Mouse (Mus musculus) adrenal gland, adult 8-10 months (tissue): ENCODE data around the gene F3. TPM values are rescaled to one million over a fixed set of nuclear protein-coding genes. Genes with fewer than 3 reads are reported as not detected.

Experiments used
- DNase-seq: peaks from one replicate; pipeline ENCODE4 v3.0.0; 2022
- total RNA-seq, 4 experiments: library from RNA; stranded (reverse); gene quantifications; 2 replicates each; pipeline ENCODE4 v1.2.4; 2022

F3 gene
- total RNA-seq, 4 experiments from 2014 or later = 8.5 to 12.6 (median 9.4) TPM

DNA sequence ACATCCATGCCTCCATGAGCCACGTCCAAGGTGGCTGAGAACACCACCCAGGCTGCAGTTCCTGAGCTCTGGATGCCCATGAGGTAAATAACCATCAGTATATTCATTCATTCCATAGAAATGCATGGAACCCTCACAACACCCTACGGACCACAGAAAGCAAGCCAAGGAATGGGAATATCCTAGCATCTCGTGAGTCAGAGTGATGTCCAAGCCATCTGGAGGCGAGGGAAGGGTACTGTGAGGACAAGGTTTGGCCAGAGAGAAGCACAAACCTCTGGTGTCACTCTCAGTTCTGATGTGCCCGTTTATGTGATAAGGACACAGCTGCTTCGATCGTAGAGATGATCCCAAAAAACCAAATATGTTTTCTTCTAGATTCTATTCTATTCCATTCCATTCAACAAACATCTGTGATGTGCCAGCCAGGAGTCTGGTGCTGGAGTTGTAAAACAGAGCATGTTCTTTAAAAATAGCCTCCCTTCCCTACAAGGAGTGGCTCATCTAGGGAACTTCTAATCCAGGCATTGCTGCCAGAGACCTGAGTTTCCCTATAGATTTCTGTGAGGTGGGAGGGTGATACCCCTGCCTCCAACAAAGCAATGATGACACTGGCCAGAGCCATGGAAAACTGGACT is 12.3 kb upstream of the F3 start:
- DNase-seq = no peak

DNA sequence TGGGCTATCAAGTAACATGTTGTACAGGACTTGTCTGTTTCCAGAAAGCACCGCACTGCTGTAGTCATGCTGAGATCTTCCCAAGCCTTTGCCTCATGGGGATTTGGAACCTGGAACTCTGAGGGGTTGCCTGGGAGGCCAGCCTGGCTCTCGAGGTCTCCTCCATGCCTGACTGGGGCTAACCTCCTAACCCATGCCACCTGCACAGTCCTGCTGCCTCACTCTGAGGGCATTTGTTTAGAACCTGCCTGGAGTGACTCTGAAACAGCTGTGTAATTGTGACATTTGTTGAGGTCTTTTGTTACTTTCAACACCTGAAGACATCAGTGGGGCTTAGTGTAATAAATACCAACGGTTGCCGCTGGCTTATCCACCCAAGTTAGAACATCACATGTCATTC is 11.1 kb upstream of the F3 start:
- DNase-seq = no peak

- peak; percentile 52 for DNase-seq
Measured at GRCm38 (mm10) chr3:121713151-121713701, 10.1 kb upstream of the F3 start.

GRCm38 (mm10) chr3:121713816-121714215 is 9.5 kb upstream of the F3 start:
- no peak for DNase-seq

- DNase-seq = no peak
Measured at GRCm38 (mm10) chr3:121714461-121714860, 8.9 kb upstream of the F3 start.

GRCm38 (mm10) chr3:121715336-121715735 is 8.0 kb upstream of the F3 start:
- DNase-seq = no peak

DNA sequence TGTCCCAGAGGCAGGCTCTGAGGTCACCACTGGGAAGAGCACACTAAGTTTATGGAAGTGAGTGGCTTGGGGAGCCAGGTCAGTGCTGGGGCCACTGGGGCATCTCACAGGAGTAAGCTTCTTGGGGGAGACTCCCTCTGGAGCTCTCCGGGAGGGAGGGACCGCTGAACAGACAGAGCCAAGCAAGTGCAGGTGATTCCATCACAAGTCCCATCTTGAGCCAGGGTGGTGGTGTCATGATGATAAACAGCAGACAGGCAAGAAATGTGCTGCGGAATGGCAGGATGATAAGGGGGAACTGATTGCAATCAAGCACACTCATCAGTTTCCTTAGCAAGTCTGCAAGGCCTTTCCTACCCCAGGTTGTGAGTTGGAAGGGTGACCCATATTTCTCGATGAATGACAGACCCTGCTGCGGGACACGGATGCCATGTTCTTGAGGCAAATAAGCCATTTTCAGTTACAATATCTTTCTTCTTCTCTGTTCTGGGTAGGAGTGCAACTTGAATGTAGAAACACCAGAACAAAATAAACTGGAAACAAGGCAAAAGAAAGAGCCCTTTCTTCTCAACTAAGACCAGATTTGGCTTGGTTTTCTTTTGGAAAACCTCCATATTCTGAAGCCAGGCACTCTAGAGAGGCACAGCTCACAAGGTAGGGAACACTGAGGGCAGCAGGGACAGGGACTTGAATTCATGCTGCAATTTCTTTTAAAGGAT is 7.4 kb upstream of the F3 start:
- no peak for DNase-seq

- no peak for DNase-seq
Measured at GRCm38 (mm10) chr3:121716480-121716879, 6.9 kb upstream of the F3 start.

DNA sequence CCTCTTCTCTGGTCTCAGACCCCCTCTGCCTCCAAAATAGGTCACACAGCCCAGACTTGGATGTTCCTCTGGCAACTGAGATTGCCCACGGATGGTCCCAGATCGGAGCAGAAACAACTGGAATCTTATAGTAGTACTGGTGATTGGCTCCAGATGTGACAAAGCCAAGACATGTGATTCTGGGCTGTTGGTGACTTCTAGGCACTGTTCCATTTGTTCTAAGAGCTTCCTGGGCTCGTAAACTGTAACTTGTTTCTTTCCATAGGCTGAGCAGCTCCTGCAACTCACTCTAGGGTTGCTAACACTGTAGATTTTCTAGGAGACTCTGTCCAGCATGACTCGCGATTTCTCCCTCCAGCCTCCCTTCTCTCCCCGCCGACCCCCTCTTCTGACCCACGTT is 4.7 kb upstream of the F3 start:
- DNase-seq = no peak

- DNase-seq = no peak
Measured at GRCm38 (mm10) chr3:121719701-121720100, 3.6 kb upstream of the F3 start.

DNA sequence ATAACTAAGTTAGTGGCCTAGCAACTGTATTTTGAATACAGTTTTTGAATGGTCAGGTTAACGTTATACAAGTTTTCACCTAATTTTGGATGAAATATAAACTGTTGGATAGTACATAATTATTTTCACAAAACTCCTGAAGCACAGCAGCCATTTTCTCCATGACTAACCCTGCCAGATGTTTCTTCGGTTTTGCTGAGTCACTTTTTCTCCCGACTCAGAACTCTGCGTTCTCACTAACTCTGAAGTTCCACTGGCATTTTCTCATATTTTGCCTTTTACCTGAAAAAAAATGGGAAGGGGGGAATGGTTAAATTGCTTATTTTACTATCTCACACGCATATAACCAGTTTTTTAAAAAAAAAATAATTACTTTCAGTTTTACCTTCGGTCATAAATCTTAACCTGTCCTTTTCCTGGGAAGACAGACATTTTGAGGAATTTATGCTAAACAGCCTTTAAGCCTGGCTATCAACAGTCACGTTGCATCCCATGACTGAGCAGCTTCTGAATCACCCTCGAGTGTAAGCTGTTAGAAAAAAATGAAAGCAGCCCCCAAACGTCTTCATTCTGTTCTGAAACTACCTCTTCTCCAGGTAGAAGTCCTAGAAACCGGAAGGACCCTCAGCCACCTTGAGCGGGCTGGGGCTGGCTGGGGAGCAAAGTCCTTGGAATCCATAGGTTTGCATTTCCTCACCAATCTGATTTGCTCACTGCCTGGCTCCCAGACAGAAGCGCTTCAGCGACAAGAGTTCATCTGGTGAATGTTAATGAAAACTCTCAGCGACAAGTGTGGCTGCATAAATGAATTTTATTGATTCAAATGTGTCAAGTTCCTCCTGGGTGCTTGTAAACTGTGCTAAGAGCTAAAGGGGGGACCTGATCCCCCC is 2.3 kb upstream of the F3 start:
- no peak for DNase-seq

- no peak for DNase-seq
Measured at GRCm38 (mm10) chr3:121721691-121722070, 1.7 kb upstream of the F3 start.

- DNase-seq = no peak
Measured at GRCm38 (mm10) chr3:121723968-121724524, 709 bp downstream of the F3 start.

GRCm38 (mm10) chr3:121724553-121724952 is 1.2 kb downstream of the F3 start:
- DNase-seq = no peak

DNA sequence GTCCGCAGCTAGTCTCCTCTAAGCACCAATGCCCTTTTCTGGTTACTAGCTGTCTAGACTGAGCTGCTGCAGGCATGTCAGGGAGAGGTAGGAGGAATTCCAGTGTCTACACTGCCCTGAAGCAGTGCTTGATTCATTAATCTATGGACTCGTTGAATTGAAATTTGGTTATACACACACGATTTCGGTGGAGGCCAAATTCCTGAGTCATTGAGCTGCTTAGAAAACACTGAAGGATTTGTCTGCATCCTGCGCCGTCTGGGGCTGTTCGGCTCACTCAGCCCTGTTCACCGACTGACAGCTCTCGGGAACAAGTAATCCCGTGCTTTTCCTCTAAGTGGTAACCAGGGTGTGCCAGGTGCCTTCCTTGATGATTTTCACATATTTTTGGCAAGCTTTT is 2.3 kb downstream of the F3 start:
- DNase-seq = no peak

- DNase-seq = no peak
Measured at GRCm38 (mm10) chr3:121729678-121730077, 6.3 kb downstream of the F3 start.

DNA sequence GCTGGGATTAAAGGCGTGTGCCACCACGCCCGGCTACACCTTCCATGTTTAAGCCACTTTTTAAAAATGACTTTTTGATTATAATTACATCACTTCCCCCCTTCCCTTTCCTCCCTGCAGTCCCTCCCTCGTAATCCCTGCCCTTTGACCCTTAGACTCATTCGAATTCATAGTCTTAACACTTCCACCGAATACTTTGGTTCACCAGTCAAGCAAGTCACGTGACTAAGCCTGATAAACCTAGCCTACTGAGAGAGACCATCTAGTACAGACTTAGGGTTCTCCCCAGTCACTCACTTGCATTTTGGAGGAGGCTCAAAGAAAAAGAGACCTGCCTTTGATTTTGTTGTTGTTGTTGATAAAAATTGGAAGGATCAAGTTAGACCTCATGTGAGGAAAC is 12.2 kb downstream of the F3 start:
- no peak for DNase-seq

- peak; percentile 80 for DNase-seq
Measured at GRCm38 (mm10) chr3:121736025-121736744, 12.8 kb downstream of the F3 start.

DNA sequence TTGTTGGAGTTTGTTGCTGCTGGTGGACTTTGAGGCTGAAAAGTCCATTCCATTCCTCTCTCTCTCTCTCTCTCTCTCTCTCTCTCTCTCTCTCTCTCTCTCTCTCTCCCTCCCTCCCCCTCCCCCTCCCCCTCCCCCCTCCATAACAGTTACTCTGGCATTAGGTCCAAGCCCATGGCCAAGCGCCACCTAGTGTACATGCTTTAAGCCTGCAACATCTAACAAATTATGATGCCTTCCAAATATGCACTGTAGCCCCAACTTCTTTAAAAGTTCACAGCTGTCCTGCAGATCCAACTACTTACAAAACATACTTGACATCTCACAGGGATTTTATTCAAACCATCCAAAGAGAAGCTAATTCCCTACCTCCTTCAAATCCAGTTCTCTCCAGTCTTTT is 14.1 kb downstream of the F3 start:
- DNase-seq = no peak

DNA sequence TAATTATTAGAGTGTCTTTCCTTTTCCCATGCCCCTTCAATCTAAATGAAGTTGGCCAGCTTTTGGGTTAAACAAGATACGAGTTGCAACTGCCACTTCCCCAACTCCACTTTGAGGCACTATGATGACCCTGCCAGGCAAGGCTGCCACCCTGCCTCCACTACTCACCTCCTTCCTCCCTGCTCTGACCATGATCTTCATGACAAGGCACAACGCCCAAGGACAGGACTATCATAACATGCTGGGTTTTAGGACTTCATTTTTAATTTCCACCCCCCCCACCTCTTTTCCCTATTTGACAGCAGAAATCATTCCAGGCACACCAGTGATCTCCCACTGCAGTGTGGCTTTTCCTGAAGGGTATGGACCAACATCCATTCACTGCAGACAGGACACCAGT is 14.6 kb downstream of the F3 start:
- DNase-seq = peak; percentile 40

DNA sequence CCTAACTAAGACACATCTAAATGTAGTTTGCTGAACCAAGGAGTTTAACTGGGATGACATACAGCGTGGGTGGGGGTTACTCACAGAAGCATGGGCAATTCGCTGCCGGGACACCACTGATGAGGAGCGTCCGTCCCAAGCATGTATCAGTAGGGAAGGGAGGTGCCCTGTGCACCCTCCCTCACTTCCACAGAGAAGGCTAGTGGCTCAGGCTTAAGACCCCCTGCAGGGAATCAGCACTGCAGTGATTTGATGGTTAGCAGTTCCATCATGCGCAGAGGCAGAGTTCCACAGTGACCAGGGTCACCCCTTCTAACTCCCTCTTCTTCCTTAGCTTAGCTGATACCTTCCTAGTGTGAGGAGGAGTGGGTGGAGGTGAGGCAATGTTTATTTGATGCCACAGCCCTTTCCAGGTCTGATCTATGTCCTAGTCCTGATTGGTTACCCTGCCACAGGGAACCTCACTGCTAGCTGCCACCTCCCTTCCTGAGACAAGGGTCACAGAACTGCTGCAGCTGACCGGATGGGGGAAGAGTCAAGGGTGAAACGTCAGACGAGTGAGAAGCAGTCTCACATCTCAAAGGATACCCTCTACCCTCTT is 15.5 kb downstream of the F3 start:
- DNase-seq = no peak
